Mouse (Mus musculus): ENCODE measurements at regions not wholly inside any gene's neighbourhood (a gene's known extent, or its start where the extent isn't known, plus 50 kb on each side); places are given as distances from the start of the nearest gene placed in this dataset.

- DNase-seq, result no peak
Measured at GRCm38 (mm10) chr13:39084544-39084943, 123.9 kb upstream of the Slc35b3 start.

- no peak for DNase-seq
Measured at GRCm38 (mm10) chr13:39074211-39074610, 113.5 kb upstream of the Slc35b3 start.

GRCm38 (mm10) chr13:39032263-39032662 is 71.6 kb upstream of the Slc35b3 start:
- DNase-seq, result no peak

GRCm38 (mm10) chr13:39020168-39020567 is 59.5 kb upstream of the Slc35b3 start:
- DNase-seq, result no peak

- peak; percentile 81 for DNase-seq
Measured at GRCm38 (mm10) chr13:39011696-39012095, 51.0 kb upstream of the Slc35b3 start.

Measured in right cerebral cortex, adult 18-20 months (tissue).